Mouse (Mus musculus) C2C12 (cell line): ENCODE results near the gene Syngr4. TPM values are rescaled to one million over a fixed set of nuclear protein-coding genes. Genes with fewer than 3 reads are reported as not detected.
A peak's percentile ranks its signal among the peaks of the same experiment; 100 is the strongest.

ENCODE experiments used
- H3K27me3 ChIP-seq: one replicate; pipeline ENCODE4 v1.6.1; 2011; ENCODE audit not compliant: control insufficient read depth, insufficient read depth, insufficient read length
- H3K36me3 ChIP-seq: one replicate; pipeline ENCODE4 v1.6.1; 2011; ENCODE audit not compliant: control insufficient read depth, insufficient read depth
- H3K4me3 ChIP-seq: one replicate; pipeline ENCODE4 v1.5.1; 2011; ENCODE audit warnings: mild to moderate bottlenecking, control low read depth; ENCODE audit not compliant: poor library complexity, insufficient read depth, severe bottlenecking
- H3K79me2 ChIP-seq: one replicate; pipeline ENCODE4 v1.6.1; 2011; ENCODE audit not compliant: control insufficient read depth, insufficient read depth
- H3K79me3 ChIP-seq: one replicate; pipeline ENCODE4 v1.6.1; 2011; ENCODE audit warnings: low read depth, control low read depth
- H3ac ChIP-seq: one replicate; pipeline ENCODE3; 2011; ENCODE audit warnings: low read depth; ENCODE audit not compliant: control insufficient read depth, insufficient read length
- CEBPB ChIP-seq: IDR thresholded peaks from one replicate; pipeline ENCODE4 v1.6.1; 2011; ENCODE audit warnings: low read depth, mild to moderate bottlenecking, control low read depth, moderate library complexity
- CTCF ChIP-seq: IDR thresholded peaks from one replicate; pipeline ENCODE4 v1.5.1; 2011; ENCODE audit not compliant: control insufficient read depth, insufficient read depth, insufficient read length
- FOSL1 ChIP-seq: IDR thresholded peaks from one replicate; pipeline ENCODE4 v1.8.0; 2011; ENCODE audit warnings: mild to moderate bottlenecking, low read length; ENCODE audit not compliant: poor library complexity, insufficient read depth, severe bottlenecking
- MAX ChIP-seq: IDR thresholded peaks from one replicate; pipeline ENCODE4 v1.6.1; 2011; ENCODE audit warnings: mild to moderate bottlenecking, control low read depth
- MYOD1 ChIP-seq: IDR thresholded peaks from one replicate; pipeline ENCODE4 v1.6.1; 2011; ENCODE audit warnings: low read depth; ENCODE audit not compliant: control insufficient read depth, insufficient read length
- MYOG ChIP-seq: IDR thresholded peaks from one replicate; pipeline ENCODE4 v1.6.1; 2011; ENCODE audit not compliant: control insufficient read depth, insufficient read length; ENCODE audit errors: extremely low read depth
- USF1 ChIP-seq: IDR thresholded peaks from one replicate; pipeline ENCODE4 v1.6.1; 2011; ENCODE audit warnings: low read depth, mild to moderate bottlenecking, control low read depth, moderate library complexity
- polyA plus RNA-seq: library from polyadenylated mRNA; unstranded; fragments of >200 nt; fragmentation: generic; extraction: Trizol; gene quantifications from one replicate; pipeline ENCODE4 v1.2.1, GENCODE M21; 2012; ENCODE audit warnings: missing spikeins

The Syngr4 gene
- polyA plus RNA-seq, 1 experiment = 0.15 TPM

DNA sequence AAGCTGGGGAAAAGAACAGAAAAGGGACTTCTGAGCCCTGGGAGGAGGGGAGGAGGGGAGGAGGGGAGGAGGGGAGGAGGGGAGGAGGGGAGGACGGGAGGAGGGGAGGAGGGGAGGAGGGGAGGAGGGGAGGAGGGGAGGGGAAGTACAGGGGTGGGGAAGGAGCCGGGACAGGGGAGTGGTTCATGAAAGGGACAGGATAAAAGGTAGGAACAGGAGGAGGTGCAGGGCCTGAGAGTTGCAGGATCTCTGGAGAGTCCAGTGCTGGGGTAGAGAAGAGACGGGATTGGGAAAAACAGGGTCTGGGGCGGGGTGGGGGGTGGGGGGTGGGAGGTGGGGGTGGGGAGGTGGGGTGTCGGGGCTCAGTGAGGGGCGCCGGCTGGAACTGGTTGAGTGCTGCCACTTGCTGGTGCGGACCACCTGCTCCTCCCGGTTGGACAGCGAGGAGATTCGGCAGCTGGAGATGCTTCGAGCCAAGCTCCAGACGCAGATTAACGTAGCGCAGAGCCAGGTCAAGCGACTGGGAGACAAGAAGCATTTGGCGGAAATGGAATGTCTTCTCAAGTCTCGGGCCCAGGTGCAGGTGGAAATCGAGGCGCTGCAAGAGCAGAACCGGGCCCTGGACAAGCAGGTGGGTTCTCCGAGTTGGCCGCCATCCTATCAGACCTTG is 32.2 kb upstream of the Syngr4 start:
- H3K4me3 ChIP-seq = no peak overlapping the region

DNA sequence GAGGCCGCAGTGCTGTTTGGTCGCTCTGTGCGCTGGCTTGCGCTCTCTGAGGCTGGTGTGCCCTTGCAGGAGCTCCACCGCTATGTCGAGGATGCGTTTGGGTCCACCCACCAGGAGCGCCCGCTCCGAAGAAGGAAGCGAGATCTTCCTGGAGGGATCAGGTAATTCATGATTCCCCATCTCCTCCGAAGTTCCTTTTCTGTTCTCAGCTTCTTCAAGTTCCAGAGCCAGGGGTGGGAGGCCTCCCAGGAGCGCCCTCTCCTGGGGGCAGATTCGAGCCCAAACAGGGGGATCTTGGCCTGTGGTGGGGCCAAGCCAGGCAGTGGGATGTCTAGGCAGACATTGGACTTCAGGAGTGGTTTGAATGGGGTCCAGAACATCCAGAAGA is 27.9 kb upstream of the Syngr4 start:
- Histone ChIP-seq H3K27me3 (no peaks in the 10 kb centered on the region), H3K36me3 (peaks cover 28% of the 10 kb centered on the region), H3K79me3 (peaks cover 15% of the 10 kb centered on the region), H3ac (no peak overlapping the region), H3K4me3 (no peak overlapping the region), H3K79me2 (peaks cover 27% of the 10 kb centered on the region)
- no peak for TF ChIP-seq USF1
- no peak for TF ChIP-seq MAX
- TF ChIP-seq CTCF = no peak
- TF ChIP-seq MYOG = no peak
- TF ChIP-seq MYOD1 = no peak
- TF ChIP-seq CEBPB = no peak
- no peak for TF ChIP-seq FOSL1

More for the DNA sequence above, 32.2 kb upstream of the Syngr4 start:
- H3K79me3 ChIP-seq = peaks cover 2% of the 10 kb centered on the region
- no peaks in the 10 kb centered on the region for H3K27me3 ChIP-seq
- H3ac ChIP-seq = no peak overlapping the region
- no peaks in the 10 kb centered on the region for H3K79me2 ChIP-seq
- peaks cover 40% of the 10 kb centered on the region for H3K36me3 ChIP-seq
- TF ChIP-seq MYOD1 = no peak
- no peak for TF ChIP-seq CTCF
- TF ChIP-seq USF1 = no peak

DNA sequence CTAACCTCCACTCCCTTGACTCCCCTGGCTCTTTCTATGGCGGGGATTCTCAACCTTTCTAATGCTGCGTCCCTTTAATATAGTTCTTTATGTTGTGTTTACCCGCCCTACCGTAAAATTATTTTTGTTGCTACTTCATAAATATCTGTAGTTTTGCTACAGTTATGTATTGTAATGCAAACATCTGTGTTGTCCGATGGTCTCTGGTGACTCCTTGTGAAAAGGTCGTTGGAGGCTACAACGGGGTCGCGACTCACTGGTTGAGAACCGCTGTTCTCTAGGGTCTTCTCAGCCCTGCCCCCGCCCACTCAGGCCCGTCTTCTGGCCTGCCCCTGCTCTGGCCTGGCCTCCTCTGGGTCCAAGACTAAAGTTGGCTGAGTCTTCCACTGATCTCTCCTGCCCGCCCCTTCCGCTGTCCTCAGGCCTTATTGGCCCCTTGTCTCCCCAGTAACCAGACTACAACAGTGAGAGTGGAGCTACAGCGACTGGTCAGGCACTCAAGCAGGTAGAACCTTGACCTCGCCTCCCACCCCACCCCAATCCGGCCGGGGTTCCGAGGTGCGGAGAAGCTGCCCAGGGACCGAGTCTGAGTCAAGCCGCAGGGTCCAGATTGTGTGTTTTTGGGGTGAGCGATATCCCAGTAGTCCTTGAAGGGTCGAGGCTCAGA is 27.4 kb upstream of the Syngr4 start, which contains the start of gene Ccdc114:
TSS of gene Ccdc114 (plus strand) at position 311 of the 667 bp plus-strand sequence.
- peaks cover 16% of the 10 kb centered on the region for H3K79me3 ChIP-seq
- peaks cover 28% of the 10 kb centered on the region for H3K36me3 ChIP-seq
- H3K79me2 ChIP-seq = peaks cover 33% of the 10 kb centered on the region
- H3K4me3 ChIP-seq = no peak within 1 kb of the TSS
- no peaks in the 10 kb centered on the region for H3K27me3 ChIP-seq
- H3ac ChIP-seq = no peak within 1 kb of the TSS
- no peak for TF ChIP-seq MAX
- no peak for TF ChIP-seq FOSL1
- no peak for TF ChIP-seq MYOD1
- no peak for TF ChIP-seq CEBPB
- no peak for TF ChIP-seq CTCF
- no peak for TF ChIP-seq USF1
- no peak for TF ChIP-seq MYOG

- H3K36me3 ChIP-seq = peaks cover 30% of the 10 kb centered on the region
- H3K27me3 ChIP-seq = no peaks in the 10 kb centered on the region
- TF ChIP-seq MYOG (no peak), USF1 (peak; percentile 75), MAX (peak; percentile 94)
Observed at GRCm38 (mm10) chr7:45922928-45923761, 26.6 kb upstream of the Syngr4 start.

GRCm38 (mm10) chr7:45921950-45922600 is 25.6 kb upstream of the Syngr4 start:
- H3K27me3 ChIP-seq = no peaks in the 10 kb centered on the region
- H3K4me3 ChIP-seq = no peak overlapping the region
- no peak overlapping the region for H3ac ChIP-seq
- H3K79me3 ChIP-seq = peaks cover 16% of the 10 kb centered on the region
- peaks cover 46% of the 10 kb centered on the region for H3K79me2 ChIP-seq
- H3K36me3 ChIP-seq = peaks cover 29% of the 10 kb centered on the region
- no peak for TF ChIP-seq CEBPB
- TF ChIP-seq FOSL1 = no peak
- TF ChIP-seq MYOG = no peak
- no peak for TF ChIP-seq MAX
- TF ChIP-seq USF1 = no peak
- no peak for TF ChIP-seq CTCF
- no peak for TF ChIP-seq MYOD1

More at GRCm38 (mm10) chr7:45922928-45923761, 26.6 kb upstream of the Syngr4 start:
- H3ac ChIP-seq = no peak overlapping the region
- peaks cover 37% of the 10 kb centered on the region for H3K79me2 ChIP-seq
- no peak overlapping the region for H3K4me3 ChIP-seq
- H3K79me3 ChIP-seq = peaks cover 16% of the 10 kb centered on the region
